Mouse (Mus musculus) liver, adult 2 months (tissue): ENCODE results near the gene Acss2.

Experiments used
- CTCF ChIP-seq: fragments of 200-500 bp; IDR thresholded peaks from 2 replicates; pipeline ENCODE4 v1.5.1; 2011; ENCODE audit warnings: low read depth, low read length, control low read depth
- POLR2A ChIP-seq: fragments of 200-500 bp; IDR thresholded peaks from 2 replicates; pipeline ENCODE4 v1.6.1; 2011; ENCODE audit warnings: low read length, control low read depth; ENCODE audit not compliant: insufficient read depth; ENCODE audit errors: extremely low read depth

DNA sequence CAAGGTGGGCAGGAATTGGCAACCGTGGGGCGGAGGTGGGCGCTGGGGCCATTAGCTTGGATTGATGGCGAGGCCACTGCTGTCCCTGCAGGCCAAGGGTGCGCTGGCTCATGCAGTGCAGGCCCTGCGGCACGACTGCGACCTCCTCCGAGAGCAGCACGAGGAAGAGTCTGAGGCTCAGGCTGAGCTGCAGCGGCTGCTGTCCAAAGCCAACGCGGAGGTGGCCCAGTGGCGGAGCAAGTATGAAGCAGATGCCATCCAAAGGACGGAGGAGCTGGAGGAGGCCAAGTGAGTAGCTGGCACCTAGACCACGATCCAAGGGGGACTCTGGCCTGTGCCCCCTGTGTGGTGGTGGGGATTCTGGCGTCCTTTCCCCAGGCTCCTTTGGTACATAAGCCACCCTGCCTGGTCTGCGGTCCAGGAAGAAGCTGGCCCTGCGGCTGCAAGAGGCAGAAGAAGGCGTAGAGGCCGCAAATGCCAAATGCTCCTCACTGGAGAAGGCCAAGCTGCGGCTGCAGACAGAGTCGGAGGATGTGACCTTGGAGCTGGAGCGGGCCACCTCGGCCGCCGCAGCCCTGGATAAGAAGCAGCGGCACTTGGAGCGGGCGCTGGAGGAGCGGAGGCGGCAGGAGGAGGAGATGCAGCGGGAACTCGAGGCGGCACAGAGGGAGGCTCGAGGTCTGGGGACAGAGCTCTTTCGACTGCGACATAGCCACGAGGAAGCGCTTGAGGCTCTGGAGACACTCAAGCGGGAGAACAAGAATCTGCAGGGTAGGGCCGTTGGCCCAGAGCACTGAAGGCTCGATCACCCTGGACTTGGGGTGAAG lies 113.1 kb downstream of the Acss2 start:
- no peak for TF ChIP-seq POLR2A
- TF ChIP-seq CTCF: no peak
